Comparison of ENCODE assay signal across 12 mouse cellular contexts in genomic region chr1:186434782-186435181, GRCm38 (mm10).
DNase-seq lines count a peak whose midpoint lies in the region; ATAC-seq and TF ChIP-seq lines count a peak whose summit lies in the region.
"Had no signal": no experiment of that assay in that cellular context is flagged by ENCODE, and none has a peak within 500 bp of the region (broad histone marks: within the 10 kb centered on the region; RNA-seq: fewer than 3 reads in every experiment).

No protein-coding gene starts in this region.

- intact Hi-C loops in heart, postnatal 14 days (cut with DNase I): no loop called here
- intact Hi-C loops in left cerebral cortex, postnatal 14 days (cut with DNase I): no loop called here

- H3K4me2 ChIP-seq in heart, embryonic 16.5 days (ENCODE audit: low read depth, low read length): peak overlapping the region; percentile 3; the same call in 1 of the 2 replicates
- H3K4me2 ChIP-seq in forebrain, embryonic 13.5 days: no peak overlapping the region
- H3K4me2 ChIP-seq in hindbrain, embryonic 12.5 days (replicated peaks): no peak overlapping the region
- H3K4me2 ChIP-seq in liver, postnatal 0 days (ENCODE audit: low read depth, low read length): no peak overlapping the region
- H3K4me2 ChIP-seq: neural tube, embryonic 13.5 days had no signal

- no peak for DNase-seq in heart, postnatal 14 days
- peak; percentile 14 to 53 for DNase-seq in left cerebral cortex, postnatal 14 days (ENCODE audit: low spot score in 2 of 2)
- no peak for DNase-seq in left cerebral cortex, adult 18-20 months (ENCODE audit: low spot score in 2 of 2)
- no peak for DNase-seq in liver, postnatal 0 days
- DNase-seq: cerebellum, postnatal 14 days; kidney, postnatal 14 days; lung, postnatal 10 days had no signal

- WGBS in heart, embryonic 16.5 days: 29% methylated on average over 9 of the region's 9 CpGs
- 59% methylated on average over 9 of the region's 9 CpGs for WGBS in forebrain, embryonic 13.5 days
- WGBS in hindbrain, embryonic 12.5 days: 59% methylated on average over 9 of the region's 9 CpGs
- 61% methylated on average over 9 of the region's 9 CpGs for WGBS in liver, postnatal 0 days (ENCODE audit: insufficient replicate concordance)

- TF ChIP-seq EP300 in liver, postnatal 0 days (IDR thresholded peaks at IDR 0.05; ENCODE audit: low read depth): no peak

- no peak for TF ChIP-seq CTCF in liver, postnatal 0 days (IDR thresholded peaks at IDR 0.05; ENCODE audit: low read depth)

- no peak overlapping the region for H3K4me3 ChIP-seq in heart, embryonic 16.5 days (ENCODE audit: low read length)
- H3K4me3 ChIP-seq in forebrain, embryonic 13.5 days: no peak overlapping the region
- no peak overlapping the region for H3K4me3 ChIP-seq in hindbrain, embryonic 12.5 days
- H3K4me3 ChIP-seq in liver, postnatal 0 days (ENCODE audit: low read depth, low read length): no peak overlapping the region
- H3K4me3 ChIP-seq: neural tube, embryonic 13.5 days had no signal

- no peaks in the 10 kb centered on the region for H3K27me3 ChIP-seq in heart, embryonic 16.5 days (ENCODE audit: control insufficient read depth, insufficient read depth, low read length)
- no peaks in the 10 kb centered on the region for H3K27me3 ChIP-seq in forebrain, embryonic 13.5 days
- no peaks in the 10 kb centered on the region for H3K27me3 ChIP-seq in hindbrain, embryonic 12.5 days
- H3K27me3 ChIP-seq in liver, postnatal 0 days (ENCODE audit: insufficient read depth, low read length): no peaks in the 10 kb centered on the region
- H3K27me3 ChIP-seq: CH12.LX; neural tube, embryonic 13.5 days had no signal

- no peak for ATAC-seq in heart, embryonic 16.5 days (replicated peaks; ENCODE audit: extremely low read depth, insufficient read depth, low FRiP score)
- peak; percentile 19; the same call in 1 of the 2 replicates for ATAC-seq in forebrain, embryonic 13.5 days
- peak; percentile 56; the same call in 1 of the 2 replicates for ATAC-seq in hindbrain, embryonic 12.5 days (ENCODE audit: low FRiP score)
- no peak for ATAC-seq in liver, postnatal 0 days

- H3K4me1 ChIP-seq in heart, embryonic 16.5 days (ENCODE audit: control insufficient read depth, insufficient read depth, low read length): peaks cover 12% of the 10 kb centered on the region; the same call in 1 of the 2 replicates
- H3K4me1 ChIP-seq in forebrain, embryonic 13.5 days: peaks cover 32% of the 10 kb centered on the region
- peaks cover 15% of the 10 kb centered on the region for H3K4me1 ChIP-seq in hindbrain, embryonic 12.5 days
- no peaks in the 10 kb centered on the region for H3K4me1 ChIP-seq in liver, postnatal 0 days (ENCODE audit: insufficient read depth)

- H3K36me3 ChIP-seq in heart, embryonic 16.5 days (ENCODE audit: control insufficient read depth, insufficient read depth): no peaks in the 10 kb centered on the region
- H3K36me3 ChIP-seq in forebrain, embryonic 13.5 days (ENCODE audit: poor library complexity, severe bottlenecking): no peaks in the 10 kb centered on the region
- H3K36me3 ChIP-seq in hindbrain, embryonic 12.5 days: no peaks in the 10 kb centered on the region
- no peaks in the 10 kb centered on the region for H3K36me3 ChIP-seq in liver, postnatal 0 days (replicated peaks; ENCODE audit: insufficient read depth, low read length)
- H3K36me3 ChIP-seq: neural tube, embryonic 13.5 days had no signal

- H3K9ac ChIP-seq in heart, embryonic 16.5 days (ENCODE audit: low read length): no peak overlapping the region
- H3K9ac ChIP-seq in forebrain, embryonic 13.5 days: no peak overlapping the region
- no peak overlapping the region for H3K9ac ChIP-seq in hindbrain, embryonic 12.5 days
- no peak overlapping the region for H3K9ac ChIP-seq in liver, postnatal 0 days (replicated peaks)
- H3K9ac ChIP-seq: neural tube, embryonic 13.5 days had no signal

- H3K9me3 ChIP-seq in heart, embryonic 16.5 days (replicated peaks; ENCODE audit: control insufficient read depth, low read length): no peaks in the 10 kb centered on the region
- no peaks in the 10 kb centered on the region for H3K9me3 ChIP-seq in forebrain, embryonic 13.5 days (replicated peaks)
- no peaks in the 10 kb centered on the region for H3K9me3 ChIP-seq in hindbrain, embryonic 12.5 days (replicated peaks)
- H3K9me3 ChIP-seq in liver, postnatal 0 days (ENCODE audit: low read length): no peaks in the 10 kb centered on the region
- H3K9me3 ChIP-seq: neural tube, embryonic 13.5 days had no signal

- no peak overlapping the region for H3K27ac ChIP-seq in heart, embryonic 16.5 days (ENCODE audit: low read length)
- H3K27ac ChIP-seq in forebrain, embryonic 13.5 days: peak overlapping the region; percentile 42; the same call in 1 of the 2 replicates
- 0 out of 2 replicates have a peak overlapping the region, but pooled peaks have one; percentile 5 for H3K27ac ChIP-seq in hindbrain, embryonic 12.5 days
- no peak overlapping the region for H3K27ac ChIP-seq in liver, postnatal 0 days (ENCODE audit: low read depth)
- H3K27ac ChIP-seq: neural tube, embryonic 13.5 days had no signal

Comparison
In these comparisons a context has a peak if more than half of its experiments do, and no peak if none do; other contexts are left out.
1. DNase-seq: peak in left cerebral cortex, postnatal 14 days (2 of 2); none in heart, postnatal 14 days (0 of 2), left cerebral cortex, adult 18-20 months (0 of 2) and liver, postnatal 0 days (single experiment).
2. ATAC-seq: peak in forebrain, embryonic 13.5 days (single experiment) and hindbrain, embryonic 12.5 days (single experiment); none in heart, embryonic 16.5 days (single experiment) and liver, postnatal 0 days (single experiment).
3. H3K27ac ChIP-seq: peak in forebrain, embryonic 13.5 days (single experiment) and hindbrain, embryonic 12.5 days (single experiment); none in heart, embryonic 16.5 days (single experiment) and liver, postnatal 0 days (single experiment).